Mouse (Mus musculus): ENCODE measurements at regions not wholly inside any gene's neighbourhood (a gene's known extent, or its start where the extent isn't known, plus 50 kb on each side); places are given as distances from the start of the nearest gene placed in this dataset.

DNA sequence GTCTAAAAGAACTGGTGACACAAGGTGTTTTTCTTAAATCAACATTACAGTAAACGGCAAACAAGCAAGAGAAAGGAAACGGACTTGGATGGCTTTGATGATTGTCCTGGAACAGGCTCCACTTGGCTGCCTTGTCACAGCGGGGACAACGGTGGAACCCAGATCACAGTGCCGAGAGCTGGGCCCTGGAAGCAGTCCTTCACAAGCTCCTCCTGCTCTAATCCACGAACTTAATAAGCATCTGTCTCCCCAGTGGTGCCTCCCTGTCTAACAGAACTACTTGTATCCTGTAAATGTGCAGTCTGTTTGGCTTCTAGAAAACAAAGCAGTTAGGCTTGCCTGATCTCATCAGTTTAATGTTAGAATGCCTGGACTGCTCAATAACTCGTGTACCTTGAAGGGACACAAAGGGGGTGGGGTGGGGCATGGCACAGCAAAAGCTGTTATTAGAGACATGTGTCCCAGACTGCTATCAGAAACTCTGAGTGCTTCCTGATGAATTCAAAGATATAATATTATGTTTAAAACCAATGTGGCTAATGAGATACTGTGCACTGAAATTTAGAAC is 164.5 kb downstream of the Ptprc start:
- TF ChIP-seq CTCF (IDR thresholded peaks at IDR 0.05; ENCODE audit: low read depth) (no peak), EP300 (IDR thresholded peaks at IDR 0.05; ENCODE audit: low read depth) (no peak)
